Mouse (Mus musculus): ENCODE measurements around the gene Pja2. TPM values are rescaled to one million over a fixed set of nuclear protein-coding genes. Genes with fewer than 3 reads are reported as not detected.

Gene Pja2
- polyA plus RNA-seq, 1 experiment from 2014 or later: 208 TPM

DNA sequence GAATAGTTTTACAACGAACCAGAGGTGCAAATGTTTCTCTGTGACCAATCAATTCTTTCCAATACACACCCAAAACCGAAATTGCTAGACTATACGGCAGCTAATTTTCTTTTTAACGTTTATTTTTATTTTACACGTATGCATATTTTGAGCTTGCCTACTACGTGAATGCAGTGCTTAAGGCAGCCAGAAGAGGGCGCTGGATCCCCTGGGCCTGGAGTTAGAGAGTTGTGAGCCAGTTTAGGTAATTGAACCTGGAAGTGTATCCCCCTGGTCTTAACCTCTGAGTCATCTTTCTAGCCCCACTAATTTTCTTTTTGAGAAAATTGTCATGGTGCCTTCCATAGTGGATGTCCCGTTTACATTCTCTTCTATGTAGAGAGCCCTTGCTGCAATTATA is 100.5 kb downstream of the Pja2 start:
- H3K4me2 ChIP-seq: no peak overlapping the region
- 77% methylated on average over 8 of the region's 8 CpGs for WGBS
- no peak overlapping the region for H3K9ac ChIP-seq (replicated peaks)
- no peaks in the 10 kb centered on the region for H3K27me3 ChIP-seq (replicated peaks)
- H3K4me3 ChIP-seq (replicated peaks): no peak overlapping the region
- no peak for ATAC-seq (ENCODE audit: low FRiP score)
- no peaks in the 10 kb centered on the region for H3K9me3 ChIP-seq (replicated peaks)
- H3K27ac ChIP-seq (replicated peaks): no peak overlapping the region
- H3K4me1 ChIP-seq: no peaks in the 10 kb centered on the region
- no peaks in the 10 kb centered on the region for H3K36me3 ChIP-seq

Small RNA genes lying within 50 kb of the gene (microRNA-seq; reads per million reads assigned to microRNA genes)
- not detected for gene Gm24194

All from neural tube, embryonic 15.5 days (tissue).